Mouse (Mus musculus): ENCODE data around the gene Mob3b.

Mob3b gene

DNA sequence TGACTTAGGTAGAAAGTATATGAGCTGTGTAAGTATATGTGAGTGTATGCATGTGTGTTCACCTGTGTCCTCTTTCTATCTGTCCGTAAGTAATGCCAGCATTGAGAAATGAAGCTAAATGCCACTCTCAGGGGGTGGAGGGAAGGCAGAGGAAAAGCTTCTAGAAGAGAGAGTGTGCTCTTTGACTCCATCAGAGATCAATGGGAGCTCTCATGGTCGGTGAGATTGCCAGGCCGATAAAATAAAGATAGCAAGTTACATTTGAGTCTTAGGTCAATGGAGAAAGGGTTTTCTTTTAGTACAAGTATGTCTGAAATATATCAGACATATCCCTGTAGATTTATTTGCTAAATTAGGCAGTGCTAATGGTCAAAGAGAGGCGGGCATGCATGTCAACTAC is 9.0 kb downstream of the Mob3b start:
- DNase-seq (ENCODE audit: low read depth in 2 of 2, low spot score in 2 of 2): no peak

DNA sequence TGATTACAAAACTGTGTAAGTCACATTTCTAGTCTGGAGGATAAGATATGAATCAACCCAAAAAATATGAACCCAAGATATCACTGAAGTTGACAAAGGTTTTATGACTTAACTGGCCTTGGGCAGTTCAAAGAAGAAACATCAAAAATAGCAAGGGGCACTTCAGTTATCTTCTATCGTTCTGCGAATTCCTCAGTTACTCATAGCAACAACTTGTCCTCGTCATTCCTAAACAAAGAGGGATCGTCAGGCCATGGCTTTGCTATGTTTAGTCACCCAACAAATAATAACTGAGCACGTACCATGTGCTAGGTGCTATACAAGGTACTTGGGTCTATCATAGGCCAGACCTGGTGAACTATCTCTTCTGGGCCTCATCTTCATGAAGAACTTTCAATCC is 10.7 kb downstream of the Mob3b start:
- DNase-seq (ENCODE audit: low read depth in 2 of 2, low spot score in 2 of 2): no peak

DNA sequence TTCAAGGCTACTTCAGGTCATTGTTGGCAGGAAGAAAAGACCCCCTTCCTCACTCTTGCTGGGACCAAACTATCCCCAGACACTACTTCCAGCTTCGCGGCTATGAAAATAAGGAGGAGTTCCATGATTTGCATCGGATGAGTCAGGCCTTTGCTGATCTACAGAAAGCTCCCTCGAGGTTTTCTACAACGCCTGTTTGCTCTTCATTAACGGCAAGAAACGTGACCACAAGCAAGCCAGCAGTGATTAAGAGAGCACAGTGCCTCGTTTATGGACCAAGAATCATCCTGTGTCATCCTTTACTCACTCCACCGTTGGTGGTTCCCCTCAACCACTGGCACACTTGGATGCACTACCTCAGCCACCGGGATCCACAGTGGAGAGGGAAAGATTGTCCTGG is 11.6 kb downstream of the Mob3b start:
- DNase-seq (ENCODE audit: low read depth in 2 of 2, low spot score in 2 of 2): no peak

DNA sequence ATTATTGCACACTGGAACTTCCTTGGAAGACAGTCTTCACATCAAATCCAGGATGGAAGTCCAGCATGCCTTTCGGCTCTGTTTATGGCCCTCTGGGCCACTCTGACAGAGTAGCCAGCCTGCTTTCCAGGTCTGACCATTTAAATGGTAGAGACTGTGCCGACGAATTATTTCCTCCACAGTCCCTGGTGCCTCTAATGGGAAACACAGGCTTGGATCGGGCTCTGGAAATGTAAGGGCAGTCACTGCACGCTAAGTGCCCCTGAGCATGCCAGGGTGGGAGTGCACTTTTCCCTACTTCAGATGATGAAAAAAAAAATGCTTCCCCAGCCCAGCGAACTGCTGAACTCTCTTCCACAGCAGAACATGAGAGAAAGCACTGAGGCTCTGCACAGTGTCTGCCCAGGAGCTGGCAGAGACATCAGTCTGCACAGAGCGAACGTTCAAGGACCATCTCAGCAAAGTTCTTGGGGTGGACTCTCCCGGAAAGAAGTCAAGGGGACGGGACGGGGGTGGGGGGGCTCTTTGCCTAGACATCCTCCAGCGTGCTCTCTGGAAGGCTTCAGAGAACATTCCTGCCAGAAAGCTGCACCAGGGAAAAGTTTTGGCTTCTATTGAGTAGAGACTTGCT is 13.7 kb downstream of the Mob3b start:
- no peak for DNase-seq (ENCODE audit: low read depth in 2 of 2, low spot score in 2 of 2)

DNA sequence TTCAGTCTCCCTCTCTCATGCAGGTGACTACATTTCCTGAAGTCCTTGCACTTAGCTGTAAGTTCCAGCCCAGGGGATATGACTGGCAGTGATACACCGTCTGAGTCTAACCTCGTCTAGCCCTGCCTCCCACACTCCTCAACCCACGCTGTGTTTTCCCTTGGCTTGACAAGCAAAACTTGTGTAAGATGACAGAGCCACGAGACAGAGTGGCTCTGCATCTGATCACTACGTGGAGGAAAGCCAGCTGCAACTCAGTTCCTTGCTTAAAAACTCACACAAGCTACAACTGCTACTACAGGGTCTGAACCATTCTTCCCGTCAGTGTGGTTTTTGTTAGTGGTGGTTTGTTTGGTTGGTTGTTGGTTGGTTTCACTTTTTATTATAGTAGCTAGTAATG is 17.0 kb downstream of the Mob3b start:
- DNase-seq (ENCODE audit: low read depth in 2 of 2, low spot score in 2 of 2): peak; percentile 11 to 44

DNA sequence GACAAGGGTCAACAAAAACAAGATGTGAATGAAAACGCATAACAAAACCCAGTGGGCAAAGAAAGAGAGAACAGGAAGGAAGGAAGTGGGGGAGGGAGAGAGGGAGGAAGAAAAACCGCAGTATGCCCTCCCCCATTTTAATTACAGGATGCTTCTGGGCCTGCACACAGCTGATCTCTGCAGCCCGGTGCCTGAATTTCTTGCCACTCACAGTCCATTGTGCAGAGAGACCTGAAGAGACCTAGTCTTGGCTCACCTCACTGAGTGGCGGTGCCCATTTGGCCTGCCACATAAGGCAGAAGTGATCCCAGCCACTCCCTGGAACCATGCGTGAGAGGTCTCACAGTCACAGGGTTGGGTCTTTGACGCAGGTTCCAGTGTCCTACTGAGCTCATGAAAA is 19.2 kb downstream of the Mob3b start:
- no peak for DNase-seq (ENCODE audit: low read depth in 2 of 2, low spot score in 2 of 2)

DNA sequence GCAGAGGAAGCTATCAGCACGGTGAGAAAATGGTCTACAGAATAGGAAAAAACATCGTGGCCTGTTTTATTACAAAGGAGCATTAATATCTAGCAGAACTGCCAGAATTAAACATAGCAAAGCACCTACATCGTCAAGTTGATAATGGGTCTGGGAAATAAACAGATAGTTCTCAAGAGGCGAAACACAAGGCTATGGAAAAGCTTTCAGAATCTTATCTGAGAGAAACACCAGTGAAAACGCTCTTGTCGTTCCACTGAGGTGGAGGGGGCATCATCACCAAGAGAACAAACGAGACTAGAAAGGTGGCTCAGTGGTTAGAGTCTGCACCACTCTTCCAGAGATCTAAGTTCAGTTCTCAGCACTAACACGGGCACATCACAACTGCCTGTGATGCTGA is 20.3 kb downstream of the Mob3b start:
- DNase-seq (ENCODE audit: low read depth in 2 of 2, low spot score in 2 of 2): no peak

DNA sequence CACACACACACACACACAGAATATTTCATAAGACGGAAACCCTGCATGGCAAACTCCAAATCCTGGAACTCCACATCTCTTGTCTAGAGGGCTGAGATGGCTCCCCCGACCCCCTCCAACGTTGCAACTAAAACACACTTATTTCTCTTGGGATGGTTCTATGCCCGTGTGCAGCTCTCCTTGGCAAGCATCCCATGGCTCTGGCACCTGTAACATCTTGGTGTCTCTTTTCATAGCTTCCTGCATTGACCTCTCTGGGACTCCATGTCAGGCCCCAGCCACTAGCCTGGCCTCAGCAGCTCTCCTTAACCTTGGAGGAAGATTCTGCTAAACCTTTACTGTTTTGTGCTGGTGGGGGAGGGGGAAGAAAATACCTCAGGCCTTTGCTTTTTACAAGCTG is 21.5 kb downstream of the Mob3b start:
- DNase-seq (ENCODE audit: low read depth in 2 of 2, low spot score in 2 of 2): no peak

DNA sequence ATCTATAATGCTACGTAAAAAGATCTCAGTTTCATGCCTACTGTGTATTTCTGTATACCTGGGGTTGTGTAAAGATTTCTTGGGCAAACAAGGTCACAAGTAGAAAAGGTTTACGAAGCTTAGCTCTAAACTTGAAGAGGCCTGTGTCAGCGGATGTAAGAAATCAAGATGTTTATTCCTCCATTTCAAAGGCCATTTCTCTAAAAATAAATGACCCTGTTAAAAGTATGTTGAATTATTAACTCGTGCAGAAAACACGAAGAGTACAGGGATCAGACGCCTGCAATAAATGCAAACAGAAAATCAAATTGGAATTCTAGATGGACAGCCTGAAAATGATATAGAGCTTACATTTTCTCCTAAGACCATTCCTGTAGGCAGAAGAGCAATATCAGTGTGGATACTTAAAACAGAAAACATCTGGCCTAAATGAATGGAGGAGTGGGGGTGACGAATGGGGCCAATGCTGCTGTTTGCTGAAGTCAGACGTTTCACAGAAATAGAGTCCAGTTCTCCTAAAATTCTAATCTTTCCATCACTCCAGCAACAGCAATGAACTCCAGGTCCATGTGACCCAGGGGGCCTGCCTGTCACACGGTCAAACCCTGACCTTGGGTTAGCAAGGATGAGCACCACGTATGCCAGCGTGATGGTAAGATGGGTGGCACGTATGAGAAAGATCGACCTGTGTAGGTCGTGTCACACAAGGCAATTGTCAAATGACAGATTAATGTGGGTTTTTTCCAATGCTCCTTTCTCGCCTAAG is 22.3 kb downstream of the Mob3b start:
- DNase-seq (ENCODE audit: low read depth in 2 of 2, low spot score in 2 of 2): no peak

DNA sequence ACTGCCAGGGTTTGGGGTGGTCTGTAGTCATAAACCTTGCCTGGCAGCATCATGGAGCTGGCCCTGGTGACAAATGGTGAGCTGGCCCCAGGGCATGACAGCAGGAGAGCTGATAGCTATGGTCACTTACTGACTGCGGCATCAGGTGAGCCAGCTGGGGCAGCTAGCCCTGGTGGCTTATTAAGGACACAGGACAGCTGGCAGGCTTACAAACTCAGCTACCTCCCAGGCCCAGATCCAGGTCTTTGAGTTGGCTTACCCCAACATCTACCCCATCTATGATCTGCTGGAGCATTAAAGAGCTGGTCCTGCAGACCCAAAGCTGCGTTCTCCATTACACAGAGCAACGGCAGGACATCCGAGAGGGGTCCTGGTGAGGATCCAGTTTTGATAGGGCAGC is 23.9 kb downstream of the Mob3b start:
- no peak for DNase-seq (ENCODE audit: low read depth in 2 of 2, low spot score in 2 of 2)

DNA sequence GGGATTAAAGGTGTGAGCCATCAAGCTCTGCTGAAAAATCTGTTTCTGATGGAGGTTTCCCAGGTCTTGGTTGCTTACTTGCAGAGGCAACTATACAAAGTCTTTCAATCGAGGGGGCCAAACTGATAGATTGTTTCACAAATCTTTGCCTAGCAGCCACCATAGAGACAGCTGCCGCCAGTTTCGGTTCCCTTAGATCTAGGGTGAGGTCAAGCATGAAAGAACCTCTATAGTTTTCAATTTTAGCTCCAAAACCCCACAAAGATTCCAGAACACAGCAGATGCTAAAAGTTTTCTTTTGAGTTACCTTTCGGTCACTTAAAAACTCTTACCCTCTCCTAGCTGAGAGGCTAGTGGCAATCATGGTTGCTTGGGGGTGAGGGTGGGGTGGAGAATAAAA is 25.7 kb downstream of the Mob3b start:
- DNase-seq (ENCODE audit: low read depth in 2 of 2, low spot score in 2 of 2): no peak

DNA sequence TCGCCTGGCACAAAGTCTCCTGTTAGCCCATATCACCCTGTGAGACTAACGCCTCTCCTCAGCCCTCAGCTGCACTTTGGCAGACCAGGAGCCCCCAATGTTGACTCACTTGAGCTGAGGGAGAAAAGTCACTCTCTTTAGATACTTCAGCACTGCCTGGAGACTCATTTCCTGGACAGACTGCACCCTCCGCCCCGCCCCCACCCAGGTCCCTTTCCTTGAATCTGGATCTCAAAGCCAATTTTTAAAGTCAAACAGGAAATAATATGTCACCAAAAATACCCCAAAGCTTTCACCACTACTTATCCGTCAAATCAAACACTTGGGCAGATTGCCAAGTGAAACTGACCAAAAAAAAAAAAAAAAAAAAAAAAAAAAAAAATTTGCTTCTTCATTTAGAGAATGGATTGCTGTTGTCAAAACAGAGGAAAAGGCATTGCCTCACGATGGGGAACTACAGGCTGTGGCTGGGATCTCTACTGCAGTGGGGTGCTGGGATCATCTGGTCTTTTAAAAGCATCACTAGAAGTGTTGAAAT is 26.8 kb downstream of the Mob3b start:
- DNase-seq (ENCODE audit: low read depth in 2 of 2, low spot score in 2 of 2): no peak

DNA sequence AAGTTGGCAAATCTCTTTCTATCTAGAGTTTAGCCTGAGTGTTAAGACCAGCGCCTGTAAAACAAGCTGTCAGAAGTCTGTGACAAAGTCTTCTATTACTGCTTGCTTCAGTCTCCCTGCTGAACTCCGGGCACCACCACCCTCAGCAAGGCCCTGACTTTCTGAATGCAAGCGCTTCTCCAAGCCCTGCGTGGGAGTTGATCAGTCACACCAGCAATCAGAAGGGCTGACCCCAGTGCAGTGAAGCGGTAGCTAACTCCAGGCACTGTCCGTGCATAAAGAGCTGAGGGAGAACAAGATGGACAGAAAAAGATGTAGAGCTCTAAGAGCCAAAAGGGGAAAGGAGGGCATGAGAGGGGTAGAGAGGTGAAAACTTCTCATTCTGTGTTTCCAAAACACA is 29.5 kb downstream of the Mob3b start:
- DNase-seq (ENCODE audit: low read depth in 2 of 2, low spot score in 2 of 2): no peak

DNA sequence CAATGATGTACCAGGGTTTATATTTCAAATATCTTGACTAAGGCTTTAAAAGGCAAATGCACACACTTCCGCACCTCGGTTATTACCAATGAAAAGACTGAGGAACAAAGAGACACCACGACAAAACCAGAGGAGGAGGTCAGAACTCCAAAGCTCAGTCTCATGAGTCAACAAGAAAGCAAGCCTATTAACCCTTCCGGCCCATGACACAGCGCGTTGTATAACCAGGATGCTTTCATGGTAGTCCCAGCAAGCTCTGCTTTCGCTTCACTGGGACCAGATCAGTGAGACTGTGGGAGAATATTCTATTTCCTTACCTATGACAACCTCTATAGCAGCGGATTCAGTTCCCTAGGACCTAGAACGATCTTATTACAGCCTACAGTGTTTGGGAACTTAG is 30.5 kb downstream of the Mob3b start:
- no peak for DNase-seq (ENCODE audit: low read depth in 2 of 2, low spot score in 2 of 2)

DNA sequence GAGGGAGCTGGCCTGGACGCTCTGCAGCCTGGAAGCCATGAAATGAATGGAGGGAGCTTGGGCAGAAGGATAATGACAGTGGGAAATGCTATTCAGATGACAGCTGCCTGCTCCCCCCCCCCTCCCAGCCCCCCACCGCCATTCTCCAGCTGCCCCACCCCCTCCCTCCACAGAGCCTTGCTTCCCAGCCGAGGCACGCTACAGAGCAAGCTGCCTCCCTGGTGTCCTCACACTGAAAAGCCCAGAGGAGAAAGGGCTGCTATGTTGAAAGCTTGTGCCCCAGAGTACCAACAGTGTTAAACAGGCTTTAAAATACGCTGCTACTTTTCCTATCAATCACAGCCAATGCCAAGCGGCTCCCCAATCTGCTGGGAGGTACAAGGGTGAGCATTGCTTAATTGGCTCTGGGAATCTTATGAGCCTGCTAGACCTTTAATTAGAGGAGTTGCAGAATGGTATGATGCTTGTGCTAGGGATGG is 31.9 kb downstream of the Mob3b start:
- no peak for DNase-seq (ENCODE audit: low read depth in 2 of 2, low spot score in 2 of 2)

DNA sequence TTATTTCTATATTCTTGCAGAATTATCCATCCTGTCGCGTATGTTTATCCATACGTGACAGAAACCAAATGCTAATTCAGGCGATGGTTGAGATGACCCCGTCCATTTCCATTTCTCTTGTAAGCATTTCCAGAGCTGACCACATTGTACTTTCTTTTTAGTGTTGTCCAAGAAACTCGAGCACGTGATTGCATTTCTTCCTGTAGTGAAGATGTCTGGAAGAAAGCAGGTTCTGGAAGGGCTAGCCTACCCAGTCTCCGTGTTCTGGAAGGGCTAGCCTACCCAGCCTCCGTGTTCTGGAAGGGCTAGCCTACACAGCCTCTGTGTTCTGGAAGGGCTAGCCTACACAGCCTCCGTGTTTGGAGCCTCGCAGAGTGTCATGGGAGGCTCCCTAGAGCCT is 33.3 kb downstream of the Mob3b start:
- DNase-seq (ENCODE audit: low read depth in 2 of 2, low spot score in 2 of 2): no peak

DNA sequence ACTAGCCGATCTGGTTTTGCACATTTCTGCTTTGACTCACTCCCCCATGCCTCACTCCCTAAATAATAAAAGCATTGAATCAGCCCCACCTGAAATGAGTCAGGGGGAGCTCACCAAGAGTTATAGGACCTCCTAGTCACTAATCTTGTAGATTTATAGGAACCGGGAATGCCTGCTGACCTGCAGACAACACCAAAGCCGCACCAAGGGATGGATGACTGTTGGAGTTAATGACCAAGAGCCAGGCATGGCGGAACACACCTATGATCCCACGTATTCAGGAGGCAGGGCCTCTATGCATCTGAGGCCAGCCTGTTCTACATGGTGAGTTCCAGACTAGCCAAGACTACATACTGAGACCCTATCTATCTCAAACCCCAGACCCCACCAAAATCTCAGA is 34.2 kb downstream of the Mob3b start:
- DNase-seq (ENCODE audit: low read depth in 2 of 2, low spot score in 2 of 2): no peak

DNA sequence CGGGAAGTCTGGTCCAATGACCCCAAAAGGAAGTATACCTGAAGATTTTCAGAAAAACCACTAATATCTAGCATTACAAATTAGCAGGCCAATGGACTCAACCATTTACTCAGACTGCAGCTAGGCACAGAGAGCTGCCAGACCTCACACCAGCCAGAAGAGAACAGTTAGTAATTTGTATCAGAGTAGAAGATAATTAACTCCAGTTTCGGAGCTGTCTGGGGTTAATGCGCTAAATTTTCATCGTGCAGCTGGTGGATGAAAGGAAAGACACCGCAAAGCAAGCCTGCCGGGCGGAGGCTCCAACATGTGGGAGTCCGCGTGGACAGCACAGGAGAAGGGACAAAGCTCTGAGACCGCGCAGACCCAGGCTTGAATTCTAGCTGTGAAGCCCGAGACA is 36.2 kb downstream of the Mob3b start:
- DNase-seq (ENCODE audit: low read depth in 2 of 2, low spot score in 2 of 2): no peak

DNA sequence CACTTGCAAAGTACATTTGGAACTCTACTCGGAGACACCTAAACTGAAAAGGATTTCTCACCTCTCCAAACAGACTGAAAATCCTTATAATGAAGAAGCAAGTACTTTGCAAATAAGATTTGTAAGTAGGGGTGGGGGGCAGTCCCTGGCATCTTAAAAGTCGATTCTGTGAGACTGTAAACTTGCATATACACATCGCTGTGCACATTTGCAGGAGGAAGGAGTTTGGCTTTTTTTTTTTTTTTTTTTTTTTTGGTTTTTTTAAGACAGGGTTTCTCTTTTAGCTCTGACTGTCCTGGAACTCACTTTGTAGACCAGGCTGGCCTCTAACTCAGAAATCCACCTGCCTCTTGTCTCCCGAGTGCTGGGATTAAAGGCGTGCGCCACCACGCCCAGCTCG is 36.7 kb downstream of the Mob3b start:
- no peak for DNase-seq (ENCODE audit: low read depth in 2 of 2, low spot score in 2 of 2)

DNA sequence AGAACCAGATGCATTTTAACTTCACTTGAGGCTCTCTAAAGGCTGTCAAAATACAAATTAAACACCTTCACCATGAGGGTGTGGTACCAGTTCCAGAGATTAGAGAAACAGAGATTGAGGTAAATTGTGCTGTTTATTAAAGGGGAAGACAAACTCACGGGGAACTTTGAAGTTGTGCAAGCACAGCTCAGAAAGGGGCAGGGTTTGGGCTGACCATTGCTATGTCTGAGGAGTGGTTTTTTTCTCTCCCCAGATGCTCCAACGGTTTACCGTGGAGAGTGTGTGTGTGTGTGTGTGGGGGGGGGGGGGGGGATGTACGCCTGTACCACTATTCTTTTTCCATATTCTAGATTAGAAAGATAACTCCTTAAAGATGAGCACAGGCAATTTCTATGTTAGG is 37.1 kb downstream of the Mob3b start:
- DNase-seq (ENCODE audit: low read depth in 2 of 2, low spot score in 2 of 2): no peak

DNA sequence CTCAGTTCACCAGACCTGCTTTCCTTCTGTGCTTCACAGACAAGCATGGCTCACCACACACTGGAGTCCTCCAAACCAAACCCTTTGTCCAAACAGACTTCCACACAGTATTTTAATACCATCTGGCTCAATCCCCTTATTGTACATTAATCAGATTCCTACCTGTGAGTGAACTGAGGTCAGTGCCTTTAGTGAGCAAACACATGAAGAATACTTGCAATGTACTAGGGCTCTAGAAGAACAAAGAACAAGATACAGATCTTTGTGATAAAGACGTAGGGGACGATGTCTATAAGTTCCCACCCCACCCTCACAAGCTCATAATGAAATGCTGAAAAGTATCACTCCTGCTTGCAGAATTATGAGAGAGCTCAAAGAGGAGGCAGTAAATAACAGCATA is 38.4 kb downstream of the Mob3b start:
- DNase-seq (ENCODE audit: low read depth in 2 of 2, low spot score in 2 of 2): no peak

DNA sequence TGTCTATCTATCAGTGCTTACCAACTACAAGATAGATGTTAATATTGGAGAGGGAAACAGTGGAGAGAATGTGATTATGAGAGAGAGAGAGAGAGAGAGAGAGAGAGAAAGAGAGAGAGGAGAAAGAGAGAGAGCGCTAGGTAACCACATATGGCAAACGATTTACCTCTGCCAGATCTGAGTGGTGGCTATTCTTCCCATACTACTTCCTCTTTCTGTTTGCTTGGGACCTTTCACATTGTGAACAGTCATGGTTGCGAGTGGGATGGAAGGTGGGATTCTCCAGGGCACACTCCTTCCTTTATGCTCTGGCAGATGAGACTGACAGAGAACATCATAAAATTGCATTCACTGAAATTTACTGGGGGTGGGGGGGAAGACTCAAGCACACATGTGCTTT is 40.1 kb downstream of the Mob3b start:
- no peak for DNase-seq (ENCODE audit: low read depth in 2 of 2, low spot score in 2 of 2)

DNA sequence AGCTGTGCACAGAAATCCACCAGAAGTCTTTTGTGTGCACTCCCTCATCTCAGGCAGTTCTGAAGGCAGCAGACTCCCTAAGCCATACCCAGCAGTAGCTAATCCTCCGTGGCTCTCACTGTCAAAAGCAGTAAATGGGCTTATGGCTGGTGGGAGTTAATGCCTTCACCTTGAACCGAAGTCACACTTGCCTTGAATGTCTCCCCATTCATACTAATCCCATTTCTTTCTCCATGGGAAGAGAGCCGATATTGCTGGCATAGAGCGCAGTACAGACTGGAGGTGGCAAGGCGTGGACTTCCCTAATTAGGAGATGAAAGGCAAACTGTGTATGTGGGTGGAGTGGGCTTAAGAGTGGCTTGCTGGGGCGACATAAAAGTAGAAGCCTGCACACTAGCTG is 41.4 kb downstream of the Mob3b start:
- DNase-seq (ENCODE audit: low read depth in 2 of 2, low spot score in 2 of 2): no peak
